Mouse (Mus musculus): ENCODE results near the gene Dab2ip. TPM values are rescaled to one million over a fixed set of nuclear protein-coding genes. Genes with fewer than 3 reads are reported as not detected.
A peak's percentile ranks its signal among the peaks of the same experiment; 100 is the strongest.

The Dab2ip gene
- polyA plus RNA-seq, 1 experiment: 46.9 TPM

GRCm38 (mm10) chr2:35661454-35662000 is 103.5 kb downstream of the Dab2ip start:
- TF ChIP-seq MYOG (IDR thresholded peaks at IDR 0.05; ENCODE audit: control insufficient read depth in 1 of 3, insufficient read depth in 1 of 3, insufficient read length in 2 of 3, low read depth in 2 of 3): no peak
- no peak for TF ChIP-seq CEBPB (IDR thresholded peaks at IDR 0.05; ENCODE audit: insufficient read depth, poor library complexity, severe bottlenecking)
- TF ChIP-seq SRF (IDR thresholded peaks at IDR 0.05; ENCODE audit: control insufficient read depth, insufficient read length, low read depth): no peak
- no peak for TF ChIP-seq TCF12 (IDR thresholded peaks at IDR 0.05; ENCODE audit: insufficient read depth, poor library complexity, severe bottlenecking)
- no peak for TF ChIP-seq MAX (IDR thresholded peaks at IDR 0.05; ENCODE audit: low read depth)
- TF ChIP-seq USF1 (IDR thresholded peaks at IDR 0.05; ENCODE audit: low read depth): no peak
- TF ChIP-seq MYOD1 (IDR thresholded peaks at IDR 0.05; ENCODE audit: control insufficient read depth in 1 of 3, insufficient read length in 2 of 3, low read depth in 2 of 3): no peak
- no peak for TF ChIP-seq TCF3 (IDR thresholded peaks at IDR 0.05; ENCODE audit: insufficient read length, low read depth)
- peak overlapping the region; percentile 22 for H3ac ChIP-seq (ENCODE audit: control insufficient read depth, insufficient read length)
- no peaks in the 10 kb centered on the region for H3K36me3 ChIP-seq (ENCODE audit: control insufficient read depth, insufficient read depth)
- H3K4me3 ChIP-seq: peak overlapping the region; percentile 74
- no peaks in the 10 kb centered on the region for H3K27me3 ChIP-seq (ENCODE audit: control insufficient read depth, insufficient read depth, insufficient read length)
- peak overlapping the region; percentile 88 for H3K4me2 ChIP-seq (ENCODE audit: low read depth)
- H3K79me2 ChIP-seq (ENCODE audit: control insufficient read depth, insufficient read depth): peaks cover 50% of the 10 kb centered on the region

DNA sequence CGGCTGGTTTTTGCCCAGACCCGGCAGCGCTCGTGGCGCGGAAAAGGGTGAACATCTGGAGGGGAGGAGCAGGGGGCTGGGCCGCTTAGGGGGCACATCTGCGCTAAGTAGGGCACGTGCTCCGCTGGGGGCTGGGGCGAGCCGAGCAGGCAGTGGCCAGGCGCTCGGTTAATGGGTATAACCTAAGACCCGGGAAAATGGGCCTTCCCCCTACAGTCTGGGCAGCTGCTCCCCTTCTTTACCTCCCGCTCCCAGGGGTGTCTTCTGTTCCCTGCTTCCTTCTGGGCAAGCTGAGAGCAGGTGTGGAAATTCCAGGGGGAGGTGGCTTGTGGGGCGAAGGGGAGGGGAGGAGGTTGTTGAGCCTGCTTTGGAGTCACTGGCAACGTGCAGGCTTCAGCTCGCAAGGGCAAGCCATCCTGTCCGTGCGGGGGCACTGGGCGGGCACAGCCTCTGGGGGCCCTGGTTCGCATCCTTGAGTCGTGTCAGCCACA is 104.0 kb downstream of the Dab2ip start:
- no peaks in the 10 kb centered on the region for H3K27me3 ChIP-seq (ENCODE audit: control insufficient read depth, insufficient read depth, insufficient read length)
- H3K4me3 ChIP-seq: peak overlapping the region; percentile 74
- H3ac ChIP-seq (ENCODE audit: control insufficient read depth, insufficient read length): peak overlapping the region; percentile 22
- H3K36me3 ChIP-seq (ENCODE audit: control insufficient read depth, insufficient read depth): no peaks in the 10 kb centered on the region
- peaks cover 55% of the 10 kb centered on the region for H3K79me2 ChIP-seq (ENCODE audit: control insufficient read depth, insufficient read depth)
- H3K4me2 ChIP-seq (ENCODE audit: low read depth): peak overlapping the region; percentile 88
- TF ChIP-seq SRF (IDR thresholded peaks at IDR 0.05; ENCODE audit: control insufficient read depth, insufficient read length, low read depth): no peak
- no peak for TF ChIP-seq MAX (IDR thresholded peaks at IDR 0.05; ENCODE audit: low read depth)
- no peak for TF ChIP-seq POLR2AphosphoS2 (IDR thresholded peaks at IDR 0.05; ENCODE audit: insufficient read length, low read depth)
- TF ChIP-seq TCF3 (IDR thresholded peaks at IDR 0.05; ENCODE audit: insufficient read length, low read depth): no peak
- no peak for TF ChIP-seq REST (IDR thresholded peaks at IDR 0.05; ENCODE audit: insufficient read depth, insufficient read length)
- TF ChIP-seq MYOG (IDR thresholded peaks at IDR 0.05; ENCODE audit: control insufficient read depth in 1 of 3, insufficient read depth in 1 of 3, insufficient read length in 2 of 3, low read depth in 2 of 3): peak in 1 of 3 experiments; percentile 15
- peak; percentile 30 for TF ChIP-seq USF1 (IDR thresholded peaks at IDR 0.05; ENCODE audit: low read depth)
- no peak for TF ChIP-seq TCF12 (IDR thresholded peaks at IDR 0.05; ENCODE audit: insufficient read depth, poor library complexity, severe bottlenecking)
- TF ChIP-seq MYOD1 (IDR thresholded peaks at IDR 0.05; ENCODE audit: control insufficient read depth in 1 of 3, insufficient read length in 2 of 3, low read depth in 2 of 3): peak in 1 of 3 experiments; percentile 20

- no peaks in the 10 kb centered on the region for H3K36me3 ChIP-seq (ENCODE audit: control insufficient read depth, insufficient read depth)
- no peaks in the 10 kb centered on the region for H3K27me3 ChIP-seq (ENCODE audit: control insufficient read depth, insufficient read depth, insufficient read length)
- TF ChIP-seq USF1 (IDR thresholded peaks at IDR 0.05; ENCODE audit: low read depth) (no peak), TCF12 (IDR thresholded peaks at IDR 0.05; ENCODE audit: insufficient read depth, poor library complexity, severe bottlenecking) (no peak), MYOD1 (IDR thresholded peaks at IDR 0.05; ENCODE audit: control insufficient read depth in 1 of 3, insufficient read length in 2 of 3, low read depth in 2 of 3) (peak in 1 of 3 experiments; percentile 8)
- peak overlapping the region; percentile 22 for H3ac ChIP-seq (ENCODE audit: control insufficient read depth, insufficient read length)
- H3K79me2 ChIP-seq (ENCODE audit: control insufficient read depth, insufficient read depth): peaks cover 64% of the 10 kb centered on the region
- peak overlapping the region; percentile 74 for H3K4me3 ChIP-seq
- H3K4me2 ChIP-seq (ENCODE audit: low read depth): peak overlapping the region; percentile 88
These were observed 104.9 kb downstream of the Dab2ip start for GRCm38 (mm10) chr2:35662738-35663550.

DNA sequence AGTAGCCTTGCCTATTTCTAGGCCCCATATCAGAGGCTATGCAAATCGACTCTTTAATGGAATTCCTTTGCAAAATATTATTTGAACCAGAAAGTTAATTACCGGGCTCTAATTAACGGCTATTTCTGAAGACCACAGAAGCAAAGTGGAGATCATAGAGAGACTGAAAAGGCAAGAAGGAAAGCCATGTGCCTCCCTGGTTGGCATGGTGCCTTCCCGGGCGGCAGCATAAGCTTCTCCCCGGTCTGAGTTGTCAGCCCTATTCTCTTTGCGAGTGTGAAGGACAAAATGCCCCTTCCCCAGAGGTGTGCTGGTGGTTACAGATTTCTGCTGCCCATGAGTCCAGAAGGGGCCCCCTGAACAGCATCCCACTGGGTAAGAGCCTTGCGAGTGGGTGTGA is 109.7 kb downstream of the Dab2ip start:
- no peak overlapping the region for H3ac ChIP-seq (ENCODE audit: control insufficient read depth, insufficient read length)
- peaks cover 91% of the 10 kb centered on the region for H3K79me2 ChIP-seq (ENCODE audit: control insufficient read depth, insufficient read depth)
- no peak overlapping the region for H3K4me3 ChIP-seq
- no peak for TF ChIP-seq POLR2AphosphoS2 (IDR thresholded peaks at IDR 0.05; ENCODE audit: insufficient read length, low read depth)
- TF ChIP-seq POLR2A (IDR thresholded peaks at IDR 0.05; ENCODE audit: insufficient read length, low read depth): no peak
- TF ChIP-seq REST (IDR thresholded peaks at IDR 0.05; ENCODE audit: insufficient read depth, insufficient read length): no peak
- TF ChIP-seq TCF3 (IDR thresholded peaks at IDR 0.05; ENCODE audit: insufficient read length, low read depth): no peak
- TF ChIP-seq MAX (IDR thresholded peaks at IDR 0.05; ENCODE audit: low read depth): no peak
- no peak for TF ChIP-seq MYOD1 (IDR thresholded peaks at IDR 0.05; ENCODE audit: control insufficient read depth in 1 of 3, insufficient read length in 2 of 3, low read depth in 2 of 3)
- no peak for TF ChIP-seq MYOG (IDR thresholded peaks at IDR 0.05; ENCODE audit: control insufficient read depth in 1 of 3, insufficient read depth in 1 of 3, insufficient read length in 2 of 3, low read depth in 2 of 3)
- no peak for TF ChIP-seq E2F4 (IDR thresholded peaks at IDR 0.05; ENCODE audit: insufficient read depth)
- no peak for TF ChIP-seq CEBPB (IDR thresholded peaks at IDR 0.05; ENCODE audit: insufficient read depth, poor library complexity, severe bottlenecking)
- H3K27me3 ChIP-seq (ENCODE audit: control insufficient read depth, insufficient read depth, insufficient read length): no peaks in the 10 kb centered on the region
- no peak overlapping the region for H3K4me2 ChIP-seq (ENCODE audit: low read depth)
- H3K36me3 ChIP-seq (ENCODE audit: control insufficient read depth, insufficient read depth): no peaks in the 10 kb centered on the region

GRCm38 (mm10) chr2:35669217-35669616 is 111.2 kb downstream of the Dab2ip start:
- no peak for TF ChIP-seq POLR2AphosphoS2 (IDR thresholded peaks at IDR 0.05; ENCODE audit: insufficient read length, low read depth)
- TF ChIP-seq USF1 (IDR thresholded peaks at IDR 0.05; ENCODE audit: low read depth): no peak
- no peak for TF ChIP-seq TCF12 (IDR thresholded peaks at IDR 0.05; ENCODE audit: insufficient read depth, poor library complexity, severe bottlenecking)
- TF ChIP-seq REST (IDR thresholded peaks at IDR 0.05; ENCODE audit: insufficient read depth, insufficient read length): no peak
- TF ChIP-seq E2F4 (IDR thresholded peaks at IDR 0.05; ENCODE audit: insufficient read depth): no peak
- no peak for TF ChIP-seq MYOD1 (IDR thresholded peaks at IDR 0.05; ENCODE audit: control insufficient read depth in 1 of 3, insufficient read length in 2 of 3, low read depth in 2 of 3)
- TF ChIP-seq CEBPB (IDR thresholded peaks at IDR 0.05; ENCODE audit: insufficient read depth, poor library complexity, severe bottlenecking): no peak
- TF ChIP-seq SRF (IDR thresholded peaks at IDR 0.05; ENCODE audit: control insufficient read depth, insufficient read length, low read depth): no peak
- no peak for TF ChIP-seq MYOG (IDR thresholded peaks at IDR 0.05; ENCODE audit: control insufficient read depth in 1 of 3, insufficient read depth in 1 of 3, insufficient read length in 2 of 3, low read depth in 2 of 3)
- TF ChIP-seq MAX (IDR thresholded peaks at IDR 0.05; ENCODE audit: low read depth): no peak
- TF ChIP-seq POLR2A (IDR thresholded peaks at IDR 0.05; ENCODE audit: insufficient read length, low read depth): no peak
- TF ChIP-seq TCF3 (IDR thresholded peaks at IDR 0.05; ENCODE audit: insufficient read length, low read depth): no peak
- H3K79me2 ChIP-seq (ENCODE audit: control insufficient read depth, insufficient read depth): peaks cover 77% of the 10 kb centered on the region

More at GRCm38 (mm10) chr2:35669217-35669616, 111.2 kb downstream of the Dab2ip start:
- Histone ChIP-seq H3K4me2 (ENCODE audit: low read depth) (no peak overlapping the region), H3K4me3 (no peak overlapping the region), H3K36me3 (ENCODE audit: control insufficient read depth, insufficient read depth) (no peaks in the 10 kb centered on the region), H3K27me3 (ENCODE audit: control insufficient read depth, insufficient read depth, insufficient read length) (no peaks in the 10 kb centered on the region), H3ac (ENCODE audit: control insufficient read depth, insufficient read length) (no peak overlapping the region)

Measured in myocyte (in vitro differentiated cells).